Mouse (Mus musculus): ENCODE measurements at regions not wholly inside any gene's neighbourhood (a gene's known extent, or its start where the extent isn't known, plus 50 kb on each side); places are given as distances from the start of the nearest gene placed in this dataset.

DNA sequence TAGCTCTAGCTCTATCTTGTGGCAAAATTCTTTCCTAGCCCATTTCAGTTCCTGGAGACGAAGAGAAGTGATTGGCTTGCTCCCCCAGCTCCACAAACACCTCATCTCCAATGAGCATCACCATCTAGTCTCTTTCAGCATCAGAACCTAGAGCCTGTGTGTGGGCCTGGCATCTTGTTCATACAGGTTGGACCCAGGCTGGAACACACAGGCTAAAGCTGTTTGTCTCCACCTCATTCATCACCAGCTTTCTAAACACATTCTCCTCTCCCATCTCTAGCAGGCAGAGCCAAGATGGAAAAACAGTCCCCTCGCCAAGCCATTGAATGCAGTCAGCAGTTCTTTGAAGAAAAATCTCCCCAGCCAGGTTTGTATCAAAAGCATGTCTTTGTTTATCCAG is 221.9 kb upstream of the Cdh5 start:
- TF ChIP-seq CTCF (IDR thresholded peaks at IDR 0.05; ENCODE audit: borderline replicate concordance, control insufficient read depth, extremely low read depth, insufficient read depth, low read length, poor library complexity) (no peak), POLR2A (IDR thresholded peaks at IDR 0.05; ENCODE audit: control insufficient read depth, extremely low read depth, insufficient read depth, low read length, poor library complexity) (no peak)

All from thymus, adult 2 months (tissue).